Mouse (Mus musculus) liver, postnatal 0 days (tissue): ENCODE data around the gene Ldhal6b.

ENCODE experiments used
- CTCF ChIP-seq: sonication (generic); IDR thresholded peaks from 2 replicates; pipeline ENCODE4 v1.5.1; 2016; ENCODE audit warnings: antibody characterized with exemption, low read depth
- EP300 ChIP-seq: IDR thresholded peaks from 2 replicates; pipeline ENCODE4 v1.6.1; 2016; ENCODE audit warnings: antibody characterized with exemption, low read depth, mild to moderate bottlenecking

GRCm38 (mm10) chr17:5429772-5430133 is 11.2 kb upstream of the Ldhal6b start:
- TF ChIP-seq CTCF (no peak), EP300 (no peak)
